Mouse (Mus musculus) kidney, embryonic 16.5 days (tissue): ENCODE data around the gene Podn. TPM values are rescaled to one million over a fixed set of nuclear protein-coding genes. Genes with fewer than 3 reads are reported as not detected.
"Not testable (repeated sequence)": the region's sequence is repeated elsewhere in the genome, so short reads cannot be mapped to it uniquely, and the experiment has no call there.

ENCODE experiments used
- ATAC-seq: fragments of 200-750 bp; cut with Nextera tagmentation; 2 replicates; pipeline ENCODE4 v1.8.0; 2017; ENCODE audit warnings: moderate TSS enrichment; ENCODE audit not compliant: low FRiP score, low TSS enrichment
- H3K27ac ChIP-seq: fragments of 300-500 bp; sonication (generic); 2 replicates; pipeline ENCODE4 v1.5.1; 2014; ENCODE audit warnings: low read length
- H3K27me3 ChIP-seq: fragments of 300-500 bp; sonication (generic); 2 replicates; pipeline ENCODE4 v1.6.1; 2014; ENCODE audit warnings: low read length, control low read depth, mixed read lengths; ENCODE audit not compliant: insufficient read depth
- H3K36me3 ChIP-seq: fragments of 300-500 bp; sonication (generic); 2 replicates; pipeline ENCODE4 v1.6.1; 2014; ENCODE audit warnings: low read length, control low read depth, mixed read lengths; ENCODE audit not compliant: insufficient read depth
- H3K4me1 ChIP-seq: fragments of 300-500 bp; sonication (generic); 2 replicates; pipeline ENCODE4 v1.6.1; 2014; ENCODE audit warnings: low read length, control low read depth, mixed read lengths; ENCODE audit not compliant: insufficient read depth
- H3K4me2 ChIP-seq: fragments of 300-500 bp; sonication (generic); replicated peaks from 2 replicates; pipeline ENCODE4 v1.6.1; 2014; ENCODE audit warnings: low read depth, low read length
- H3K4me3 ChIP-seq: fragments of 300-500 bp; sonication (generic); 2 replicates; pipeline ENCODE4 v1.5.1; 2014; ENCODE audit warnings: mild to moderate bottlenecking, low read length
- H3K9ac ChIP-seq: fragments of 300-500 bp; sonication (generic); replicated peaks from 2 replicates; pipeline ENCODE4 v1.6.1; 2014; ENCODE audit warnings: low read length
- H3K9me3 ChIP-seq: fragments of 300-500 bp; sonication (generic); 2 replicates; pipeline ENCODE4 v1.6.1; 2016; ENCODE audit warnings: low read length, control low read depth
- WGBS: fragments of 180-500 bp; shearing (Covaris S2); extraction: QIAGEN DNeasy Blood & Tissue Kit; methylation state at CpG from one replicate; pipeline ENCODE4 v1.1.7; 2014; 5-methylcytosine and 5-hydroxymethylcytosine counted together
- polyA plus RNA-seq: library from polyadenylated mRNA; unstranded; fragments of >200 nt; fragmentation: Nextera tagmentation; extraction: Ambion mirVana; gene quantifications from 2 replicates; pipeline ENCODE4 v1.2.1, GENCODE M21; 2015

The Podn gene
- polyA plus RNA-seq, 1 experiment from 2014 or later: 0.82 TPM

DNA sequence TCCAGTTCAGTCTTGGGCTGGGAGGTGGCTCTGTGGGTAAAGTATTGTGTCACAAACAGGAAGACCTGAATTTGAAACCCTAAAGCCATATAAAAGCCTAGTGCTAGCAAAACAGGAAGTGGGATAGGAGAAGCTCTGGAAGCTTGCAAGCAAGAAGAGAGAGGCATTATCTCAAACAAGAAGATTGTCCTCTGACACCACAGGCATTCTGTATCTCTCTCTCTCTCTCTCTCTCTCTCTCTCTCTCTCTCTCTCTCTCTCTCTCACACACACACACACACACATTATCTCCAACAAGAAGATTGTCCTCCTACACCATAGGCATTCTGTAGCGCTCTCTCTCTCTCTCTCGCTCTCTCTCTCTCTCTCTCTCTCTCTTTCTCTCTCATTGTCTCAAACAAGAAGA is 13.8 kb downstream of the Podn start:
- 0 out of 2 replicates have a peak, but pooled peaks cover 2% of the 10 kb centered on the region for H3K36me3 ChIP-seq
- 0 out of 2 replicates have a peak, but pooled peaks cover 6% of the 10 kb centered on the region for H3K4me1 ChIP-seq
- no peaks in the 10 kb centered on the region for H3K9me3 ChIP-seq
- H3K4me2 ChIP-seq: no peak overlapping the region
- H3K9ac ChIP-seq: no peak overlapping the region
- no peaks in the 10 kb centered on the region for H3K27me3 ChIP-seq
- no peak overlapping the region for H3K27ac ChIP-seq
- WGBS: 95% methylated on average over 2 of the region's 2 CpGs
- H3K4me3 ChIP-seq: no peak overlapping the region
- no peak for ATAC-seq

DNA sequence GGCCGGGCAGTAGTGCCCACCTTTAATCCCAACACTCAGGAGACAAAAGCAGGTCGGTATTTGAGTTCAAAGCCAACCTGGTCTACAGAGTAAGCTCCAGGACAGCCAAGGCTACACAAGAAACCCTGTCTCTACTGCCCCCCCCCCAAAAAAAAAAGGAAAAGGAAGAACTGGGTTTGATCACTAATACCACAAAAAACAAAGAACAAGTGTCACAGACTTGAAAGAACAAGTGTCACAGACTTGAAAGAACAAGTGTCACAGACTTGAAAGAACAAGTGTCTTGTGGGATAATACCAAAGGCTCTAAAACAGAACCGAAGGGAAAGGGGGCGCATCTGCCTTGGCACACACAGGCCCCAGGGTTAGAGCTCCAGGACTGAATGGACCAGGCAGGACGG is 15.4 kb downstream of the Podn start:
- Histone ChIP-seq H3K9ac (no peak overlapping the region), H3K4me3 (no peak overlapping the region), H3K27ac (no peak overlapping the region), H3K4me2 (no peak overlapping the region), H3K36me3 (0 out of 2 replicates have a peak, but pooled peaks cover 2% of the 10 kb centered on the region), H3K4me1 (0 out of 2 replicates have a peak, but pooled peaks cover 6% of the 10 kb centered on the region), H3K9me3 (no peaks in the 10 kb centered on the region), H3K27me3 (no peaks in the 10 kb centered on the region)
- no peak for ATAC-seq
- WGBS: 81% methylated on average over 5 of the region's 5 CpGs

DNA sequence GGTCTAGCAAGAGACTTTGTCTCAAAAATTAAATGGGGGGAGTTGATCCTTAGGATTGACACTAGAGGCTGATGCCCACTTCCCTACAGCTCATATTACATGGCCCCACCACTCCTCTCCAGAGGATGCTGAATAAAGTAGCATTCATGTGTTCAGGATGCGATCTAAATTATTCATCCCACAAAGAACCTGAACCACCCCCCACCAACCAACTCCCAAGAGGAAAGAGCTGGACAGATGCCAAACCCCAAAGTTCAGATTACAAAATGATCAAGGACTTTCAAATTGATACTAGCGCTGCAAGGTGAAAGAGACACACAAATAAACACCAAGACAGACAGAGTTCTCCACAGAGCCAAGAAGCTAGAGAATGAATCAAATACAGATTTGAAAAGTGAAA is 16.5 kb downstream of the Podn start:
- Histone ChIP-seq H3K4me2 (no peak overlapping the region), H3K9ac (no peak overlapping the region), H3K4me1 (0 out of 2 replicates have a peak, but pooled peaks cover 6% of the 10 kb centered on the region), H3K9me3 (no peaks in the 10 kb centered on the region), H3K4me3 (no peak overlapping the region), H3K27me3 (no peaks in the 10 kb centered on the region), H3K36me3 (0 out of 2 replicates have a peak, but pooled peaks cover 2% of the 10 kb centered on the region), H3K27ac (no peak overlapping the region)
- 71% methylated on average over 2 of the region's 2 CpGs for WGBS
- ATAC-seq: no peak

DNA sequence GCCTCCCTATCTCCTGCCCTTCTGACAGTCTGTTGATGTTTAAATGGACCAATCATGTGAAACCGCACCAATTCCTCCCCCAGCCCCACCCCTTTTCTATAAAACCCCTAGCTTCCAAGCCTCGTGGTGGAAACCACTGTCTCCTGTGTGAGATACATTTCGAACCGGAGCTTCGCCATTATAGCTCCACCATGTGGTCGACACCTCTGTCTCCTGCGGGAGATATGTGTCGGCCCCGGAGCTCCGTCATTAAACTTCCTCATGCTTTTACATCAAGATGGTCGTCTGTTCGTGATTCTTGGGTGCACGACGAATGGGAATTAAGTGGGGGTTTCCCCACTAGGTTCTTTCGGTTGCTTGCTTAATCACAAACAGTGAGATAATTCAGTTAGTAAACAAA is 17.1 kb downstream of the Podn start:
- ATAC-seq, H3K27me3 ChIP-seq, H3K27ac ChIP-seq, H3K9me3 ChIP-seq, H3K4me2 ChIP-seq, H3K9ac ChIP-seq, H3K36me3 ChIP-seq, H3K4me3 ChIP-seq, H3K4me1 ChIP-seq: not testable (repeated sequence)
- WGBS: 81% methylated on average over 15 of the region's 15 CpGs

DNA sequence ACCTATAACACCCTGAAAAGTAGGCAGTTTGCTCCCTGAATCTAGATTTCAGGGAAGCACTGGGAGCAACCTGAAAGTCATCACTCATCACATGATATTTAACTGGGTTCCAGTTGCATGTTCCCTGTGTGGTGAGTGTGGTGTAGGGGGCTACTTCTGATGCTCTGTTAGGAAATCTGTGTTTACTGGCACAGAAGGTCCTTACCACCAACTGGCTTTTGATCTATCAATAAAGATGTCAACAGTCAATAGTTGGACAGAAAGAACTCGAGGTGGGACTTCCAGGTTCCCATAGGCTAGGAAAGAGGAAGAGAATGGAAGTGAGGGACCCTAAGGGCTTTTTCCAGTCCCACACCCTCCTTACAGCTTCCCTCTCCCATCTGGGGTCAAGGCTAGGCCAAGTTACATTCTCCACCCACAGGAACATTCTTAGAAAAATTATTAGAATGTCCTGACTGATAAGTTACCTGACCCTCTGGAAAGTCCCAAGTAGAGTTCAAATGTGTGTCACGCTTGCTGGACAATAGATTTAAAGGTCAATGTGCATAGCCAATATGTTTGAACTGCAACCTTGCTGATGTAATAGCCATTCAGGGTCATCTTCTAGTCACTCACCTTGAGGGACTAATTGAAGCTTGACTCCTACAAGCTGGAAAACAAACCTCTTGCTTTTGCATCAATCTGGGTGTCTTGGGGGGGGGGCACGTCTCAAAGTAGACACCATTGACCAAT is 18.9 kb downstream of the Podn start:
- H3K9me3 ChIP-seq: no peaks in the 10 kb centered on the region
- H3K36me3 ChIP-seq: 0 out of 2 replicates have a peak, but pooled peaks cover 3% of the 10 kb centered on the region
- H3K4me1 ChIP-seq: 0 out of 2 replicates have a peak, but pooled peaks cover 6% of the 10 kb centered on the region
- H3K27ac ChIP-seq: no peak overlapping the region
- ATAC-seq: no peak
- no peak overlapping the region for H3K4me3 ChIP-seq
- no peak overlapping the region for H3K9ac ChIP-seq
- H3K4me2 ChIP-seq: no peak overlapping the region
- WGBS: 79% methylated on average over 3 of the region's 3 CpGs
- H3K27me3 ChIP-seq: no peaks in the 10 kb centered on the region

DNA sequence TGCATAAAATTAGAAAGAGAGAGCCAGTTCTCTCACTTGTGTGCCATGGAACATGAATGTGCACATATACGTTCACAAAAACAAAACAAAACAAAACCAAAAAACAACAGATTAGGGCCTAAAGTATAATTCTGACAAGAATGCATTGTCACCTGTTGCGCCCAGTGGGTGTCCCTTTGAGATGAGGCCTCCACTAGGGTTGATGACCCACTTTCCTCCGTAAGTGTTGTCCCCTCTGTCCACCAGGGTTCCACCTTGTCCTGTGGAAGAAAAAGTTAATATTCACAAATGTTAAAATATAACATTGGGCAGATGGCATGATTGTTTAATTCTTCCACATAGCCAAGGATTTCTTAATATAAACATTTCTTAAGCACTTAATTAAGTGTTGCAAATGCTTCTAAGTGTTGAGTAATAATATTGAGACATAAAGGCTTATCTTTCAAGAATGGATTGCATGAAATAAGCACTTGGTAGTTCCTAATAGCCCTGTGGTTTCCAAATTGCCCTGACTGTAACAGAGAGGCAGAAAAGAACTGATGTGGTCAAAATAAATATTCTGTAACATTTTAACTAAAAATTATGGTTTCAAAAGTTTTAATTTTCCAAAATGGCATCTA is 21.9 kb downstream of the Podn start:
- H3K9me3 ChIP-seq: no peaks in the 10 kb centered on the region
- H3K9ac ChIP-seq: no peak overlapping the region
- peaks cover 8% of the 10 kb centered on the region for H3K4me1 ChIP-seq
- 0 out of 2 replicates have a peak, but pooled peaks cover 3% of the 10 kb centered on the region for H3K36me3 ChIP-seq
- ATAC-seq: no peak
- WGBS: 89% methylated on average over 3 of the region's 3 CpGs
- H3K4me3 ChIP-seq: no peak overlapping the region
- no peaks in the 10 kb centered on the region for H3K27me3 ChIP-seq
- H3K27ac ChIP-seq: no peak overlapping the region
- H3K4me2 ChIP-seq: no peak overlapping the region

DNA sequence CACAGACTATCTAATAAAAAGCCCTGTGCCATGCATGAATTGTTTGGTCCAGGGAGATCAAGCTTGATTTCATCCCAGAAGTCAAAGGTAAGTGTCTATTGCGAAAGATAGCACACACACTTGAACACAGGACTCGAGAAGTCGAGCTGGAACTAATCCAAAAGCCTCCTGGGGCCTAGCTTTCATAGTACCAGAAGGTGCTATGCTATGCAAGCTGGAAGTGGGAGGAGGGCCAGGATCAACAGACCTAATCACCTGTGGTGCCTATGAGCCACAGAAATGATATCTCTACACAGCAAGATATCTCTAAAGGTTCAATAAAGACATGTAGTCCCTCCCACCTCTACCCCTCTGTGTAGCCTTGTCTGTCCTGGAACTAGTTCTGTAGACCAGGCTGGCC is 24.2 kb downstream of the Podn start:
- H3K4me3 ChIP-seq: no peak overlapping the region
- 0 out of 2 replicates have a peak, but pooled peaks cover 13% of the 10 kb centered on the region for H3K36me3 ChIP-seq
- peaks cover 8% of the 10 kb centered on the region for H3K4me1 ChIP-seq
- H3K27ac ChIP-seq: no peak overlapping the region
- no peak for ATAC-seq
- 94% methylated on average over 3 of the region's 3 CpGs for WGBS
- no peak overlapping the region for H3K4me2 ChIP-seq
- H3K9ac ChIP-seq: no peak overlapping the region
- no peaks in the 10 kb centered on the region for H3K27me3 ChIP-seq
- no peaks in the 10 kb centered on the region for H3K9me3 ChIP-seq

DNA sequence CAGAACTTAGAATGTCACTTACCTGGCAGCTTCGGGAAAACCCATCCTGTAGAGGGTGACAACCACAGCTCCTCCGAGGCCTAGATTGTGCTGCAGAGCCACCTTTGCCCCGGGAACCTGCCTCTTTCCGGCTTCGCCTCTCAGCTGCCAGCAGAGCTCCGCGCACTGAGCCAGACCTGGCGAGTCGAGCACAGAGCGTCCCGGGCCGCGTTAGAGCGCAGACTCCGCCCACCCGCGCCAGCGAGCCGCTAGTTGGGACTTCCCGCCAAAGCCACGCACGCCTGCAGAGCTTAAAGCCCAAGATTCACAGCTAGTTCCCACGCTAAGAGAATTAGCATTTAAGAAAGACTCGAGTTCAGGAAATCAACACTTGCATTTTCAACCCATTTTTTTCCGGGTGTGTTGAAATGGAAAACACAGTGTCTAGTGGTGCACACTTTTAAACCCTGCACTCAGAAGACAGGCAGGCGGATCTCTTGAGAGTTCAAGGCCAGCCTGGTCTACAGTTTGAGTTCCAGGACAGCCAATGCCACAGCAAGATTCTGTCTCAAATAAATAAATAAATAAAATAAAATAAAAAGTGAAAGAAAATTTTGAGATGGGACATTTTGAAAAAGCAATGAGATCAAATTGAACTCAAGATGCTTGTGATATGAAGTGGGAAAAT is 24.9 kb downstream of the Podn start:
- Histone ChIP-seq H3K4me3 (peak overlapping the region; percentile 65), H3K36me3 (0 out of 2 replicates have a peak, but pooled peaks cover 13% of the 10 kb centered on the region), H3K9ac (peak overlapping the region; percentile 74), H3K27ac (peak overlapping the region; percentile 73; the same call in 1 of the 2 replicates), H3K27me3 (no peaks in the 10 kb centered on the region), H3K4me2 (peak overlapping the region; percentile 80), H3K9me3 (no peaks in the 10 kb centered on the region), H3K4me1 (peaks cover 8% of the 10 kb centered on the region)
- ATAC-seq: peak; percentile 97
- 2% methylated on average over 26 of the region's 26 CpGs for WGBS

DNA sequence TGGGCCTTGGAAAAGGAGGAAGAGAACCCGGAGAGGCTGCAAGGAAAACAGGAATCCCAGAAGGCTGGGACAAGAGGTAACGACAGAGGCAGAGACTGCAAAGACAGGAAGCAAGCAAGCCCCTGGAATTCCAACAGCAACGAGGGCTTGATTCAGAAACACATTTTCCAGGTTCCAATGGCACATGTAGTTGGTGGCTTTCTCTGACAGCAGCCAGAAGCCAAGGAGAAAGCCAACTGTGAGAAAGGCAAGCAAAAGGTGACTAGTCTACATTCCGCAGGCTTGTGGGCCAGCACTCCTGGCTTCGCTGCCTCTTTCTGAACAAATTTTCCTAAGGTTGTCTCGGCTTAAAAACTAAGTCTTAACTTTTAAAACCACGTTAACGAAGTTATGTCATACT is 25.5 kb downstream of the Podn start:
- Histone ChIP-seq H3K4me3 (peak overlapping the region; percentile 65), H3K27me3 (no peaks in the 10 kb centered on the region), H3K36me3 (0 out of 2 replicates have a peak, but pooled peaks cover 15% of the 10 kb centered on the region), H3K4me2 (peak overlapping the region; percentile 80), H3K9ac (peak overlapping the region; percentile 74), H3K9me3 (no peaks in the 10 kb centered on the region), H3K4me1 (peaks cover 8% of the 10 kb centered on the region), H3K27ac (peak overlapping the region; percentile 73)
- ATAC-seq: no peak
- 6% methylated on average over 8 of the region's 8 CpGs for WGBS
